Comparison of ENCODE assay signal across 9 mouse cellular contexts in the genomic region with DNA sequence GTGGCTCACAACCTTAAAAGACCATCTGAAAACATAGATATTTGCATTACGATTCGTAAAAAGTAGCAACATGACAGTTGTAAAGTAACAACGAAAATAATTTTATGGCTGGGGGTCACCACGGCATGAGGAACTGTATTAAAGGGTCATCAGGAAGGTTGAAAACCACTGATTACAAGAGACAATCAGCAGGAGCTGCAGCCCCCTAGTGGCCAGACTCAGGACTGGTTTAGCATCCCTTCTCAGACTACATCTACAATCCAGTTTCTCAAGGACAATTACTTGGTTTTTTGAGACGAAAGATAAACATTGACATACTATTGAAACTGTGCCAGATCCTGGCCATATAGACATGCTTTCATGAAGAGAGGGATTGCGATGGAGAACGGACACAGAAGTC. TPM values are rescaled to one million over a fixed set of nuclear protein-coding genes. Genes with fewer than 3 reads are reported as not detected.
DNase-seq lines count a peak whose midpoint lies in the region; ATAC-seq and TF ChIP-seq lines count a peak whose summit lies in the region.
"Had no signal": no experiment of that assay in that cellular context is flagged by ENCODE, and none has a peak within 500 bp of the region (broad histone marks: within the 10 kb centered on the region; RNA-seq: fewer than 3 reads in every experiment).

No protein-coding gene starts in this region.

- 33% methylated on average over 7 of the region's 7 CpGs for WGBS in lung, postnatal 0 days

- no peaks in the 10 kb centered on the region for H3K9me3 ChIP-seq in lung, postnatal 0 days (ENCODE audit: low read length)
- H3K9me3 ChIP-seq: limb, embryonic 12.5 days had no signal

- TF ChIP-seq POLR2A in brain, embryonic 14.5 days (IDR thresholded peaks at IDR 0.05; ENCODE audit: borderline replicate concordance, extremely low read depth, insufficient read depth, insufficient read length, poor library complexity, severe bottlenecking) = no peak

- no peaks in the 10 kb centered on the region for H3K27me3 ChIP-seq in lung, postnatal 0 days (replicated peaks; ENCODE audit: insufficient read depth, low read length)
- H3K27me3 ChIP-seq: limb, embryonic 12.5 days had no signal

- H3K4me2 ChIP-seq in lung, postnatal 0 days (replicated peaks; ENCODE audit: low read depth, low read length) = no peak overlapping the region
- H3K4me2 ChIP-seq: limb, embryonic 12.5 days had no signal

- TF ChIP-seq EP300 in lung, postnatal 0 days (IDR thresholded peaks at IDR 0.05) = no peak

- H3K4me1 ChIP-seq in lung, postnatal 0 days (ENCODE audit: insufficient read depth, low read depth, low read length) = no peaks in the 10 kb centered on the region
- H3K4me1 ChIP-seq: limb, embryonic 12.5 days had no signal

- no peak overlapping the region for H3K9ac ChIP-seq in lung, postnatal 0 days (replicated peaks; ENCODE audit: low read depth)
- H3K9ac ChIP-seq: limb, embryonic 12.5 days had no signal

- peak; percentile 45 for DNase-seq in CD4-positive, CD25-positive, alpha-beta regulatory T cell, adult 2 months (ENCODE audit: low read depth, low spot score)
- DNase-seq in A20 (ENCODE audit: low read depth, low spot score) = peak; percentile 50
- peak; percentile 68 for DNase-seq in brain, embryonic 14.5 days (ENCODE audit: low read depth)
- peak; percentile 18 for DNase-seq in forelimb bud, embryonic 11.5 days (ENCODE audit: low read depth, low spot score)
- peak; percentile 65 for DNase-seq in layer of hippocampus, adult 11-12 months (ENCODE audit: low spot score)
- peak; percentile 55 for DNase-seq in lung, postnatal 0 days (ENCODE audit: low spot score)
- peak; percentile 16 to 58 for DNase-seq in spleen, postnatal 10 days (ENCODE audit: low spot score in 2 of 2)

- no peak for ATAC-seq in CD4-positive, CD25-positive, alpha-beta regulatory T cell, adult 4 months
- peak; percentile 38; the same call in 1 of the 2 replicates for ATAC-seq in lung, postnatal 0 days

- no peak overlapping the region for H3K27ac ChIP-seq in lung, postnatal 0 days (ENCODE audit: low read length)
- H3K27ac ChIP-seq: limb, embryonic 12.5 days had no signal

- no peak overlapping the region for H3K4me3 ChIP-seq in lung, postnatal 0 days (ENCODE audit: low read depth, low read length)
- H3K4me3 ChIP-seq: limb, embryonic 12.5 days had no signal

- no peaks in the 10 kb centered on the region for H3K36me3 ChIP-seq in lung, postnatal 0 days (ENCODE audit: insufficient read depth, low read length)
- H3K36me3 ChIP-seq: limb, embryonic 12.5 days had no signal

- peak; percentile 78; the same call in 1 of the 2 replicates for TF ChIP-seq CTCF in brain, embryonic 14.5 days (IDR thresholded peaks at IDR 0.05; ENCODE audit: borderline replicate concordance, extremely low read depth, insufficient read depth, insufficient read length)
- peak; percentile 89 for TF ChIP-seq CTCF in lung, postnatal 0 days (IDR thresholded peaks at IDR 0.05)

RNA-seq across cellular contexts. Expression of gene Htr2a, which starts 38.1 kb away (rescaled TPM):
- polyA plus RNA-seq in CD4-positive, CD25-positive, alpha-beta regulatory T cell, adult 4 months (2017; shearing (Covaris generic)) = not detected
- polyA plus RNA-seq in brain, embryonic 14.5 days (2012; rRNA removed) = 1.6 and 2.4 TPM in 2 replicates
- polyA plus RNA-seq in lung, postnatal 0 days (2015; fragmentation: Nextera tagmentation; extraction: Ambion mirVana) = 0.30 and 0.68 TPM in 2 replicates

Comparison
In these comparisons a context has a peak if more than half of its experiments do, and no peak if none do; other contexts are left out.
1. DNase-seq: peak in every context shown above with its lines; median percentile 68 in brain, embryonic 14.5 days; 65 in layer of hippocampus, adult 11-12 months; 55 in lung, postnatal 0 days; 50 in A20; 45 in CD4-positive, CD25-positive, alpha-beta regulatory T cell, adult 2 months; 37 in spleen, postnatal 10 days; 18 in forelimb bud, embryonic 11.5 days.